Mouse (Mus musculus) CH12.LX (cell line): ENCODE results near the gene Opn4. TPM values are rescaled to one million over a fixed set of nuclear protein-coding genes. Genes with fewer than 3 reads are reported as not detected.

ENCODE experiments used
- DNase-seq: peaks from one replicate; pipeline ENCODE4 v3.0.0-alpha.2; 2013; ENCODE audit errors: extremely low read depth
- H3K27ac ChIP-seq: 2 replicates; pipeline ENCODE4 v1.5.1; 2012; ENCODE audit warnings: low read depth, mild to moderate bottlenecking, control low read depth, moderate library complexity; ENCODE audit not compliant: insufficient read depth
- H3K27me3 ChIP-seq: replicated peaks from 2 replicates; pipeline ENCODE3; 2012; ENCODE audit warnings: inconsistent platforms
- H3K36me3 ChIP-seq, 2 experiments: replicated peaks in 1 of 2; 2 replicates each; pipeline versions ENCODE3 to v1.6.1; 2012; ENCODE audit warnings: inconsistent platforms in 1 of 2, low read length in 1 of 2, mild to moderate bottlenecking in 1 of 2, mixed read lengths in 1 of 2, moderate library complexity in 1 of 2; ENCODE audit not compliant: control insufficient read depth in 1 of 2, insufficient read depth in 1 of 2
- H3K4me1 ChIP-seq, 2 experiments: 2 replicates each; pipeline ENCODE4 v1.6.1; 2012; ENCODE audit warnings: inconsistent platforms in 1 of 2, moderate library complexity in 1 of 2; ENCODE audit not compliant: insufficient read depth in 2 of 2, control insufficient read depth in 1 of 2
- H3K4me2 ChIP-seq: 2 replicates; pipeline ENCODE4 v1.6.1; 2012; ENCODE audit warnings: low read depth, mild to moderate bottlenecking, control low read depth; ENCODE audit not compliant: poor library complexity, insufficient read depth, severe bottlenecking
- H3K4me3 ChIP-seq, 3 experiments: fragments of 150-350 bp in 1 of 3; sonication (generic) in 1 of 3; replicated peaks in 1 of 3; 2 replicates each; pipeline versions ENCODE3 to v1.5.1; 2011 to 2012; ENCODE audit warnings: low read depth in 2 of 3, low read length in 2 of 3, mild to moderate bottlenecking in 2 of 3, moderate library complexity in 2 of 3, control low read depth in 1 of 3, improper control_type of control experiment in 1 of 3, inconsistent platforms in 1 of 3, mixed read lengths in 1 of 3; ENCODE audit not compliant: poor library complexity in 1 of 3
- H3K79me2 ChIP-seq: replicated peaks from 2 replicates; pipeline ENCODE4 v1.6.1; 2012; ENCODE audit warnings: mild to moderate bottlenecking, moderate library complexity; ENCODE audit not compliant: control insufficient read depth, poor library complexity, insufficient read depth, severe bottlenecking; ENCODE audit errors: extremely low read depth
- H3K9ac ChIP-seq: 2 replicates; pipeline ENCODE4 v1.6.1; 2012; ENCODE audit warnings: low read depth, mild to moderate bottlenecking, control low read depth, moderate library complexity; ENCODE audit not compliant: insufficient read depth
- H3K9me3 ChIP-seq: replicated peaks from 2 replicates; pipeline ENCODE3; 2012; ENCODE audit warnings: low read length, inconsistent platforms, mixed read lengths
- CTCF ChIP-seq, 2 experiments: IDR thresholded peaks in 1 of 2; conservative IDR thresholded peaks in 1 of 2; 2 replicates each; pipeline ENCODE4 v1.5.1; 2011 to 2012; ENCODE audit warnings: low read depth in 2 of 2, low read length in 2 of 2, improper control_type of control experiment in 1 of 2, inconsistent platforms in 1 of 2, mild to moderate bottlenecking in 1 of 2, moderate library complexity in 1 of 2
- E2F4 ChIP-seq: IDR thresholded peaks from 2 replicates; pipeline ENCODE4 v1.6.1; 2011; ENCODE audit warnings: low read depth, low read length, improper control_type of control experiment; ENCODE audit not compliant: insufficient replicate concordance
- ETS1 ChIP-seq: conservative IDR thresholded peaks from 2 replicates; pipeline ENCODE4 v1.6.1; 2012; ENCODE audit warnings: low read depth, mild to moderate bottlenecking, inconsistent platforms, low read length, improper control_type of control experiment, moderate library complexity
- IRF4 ChIP-seq: IDR thresholded peaks from 2 replicates; pipeline ENCODE4 v1.6.1; 2014; ENCODE audit warnings: low read depth, mild to moderate bottlenecking, inconsistent platforms, low read length, improper control_type of control experiment
- JUND ChIP-seq: conservative IDR thresholded peaks from 2 replicates; pipeline ENCODE4 v1.6.1; 2011; ENCODE audit warnings: low read depth, low read length, improper control_type of control experiment
- MAZ ChIP-seq: IDR thresholded peaks from 2 replicates; pipeline ENCODE4 v1.6.1; 2012; ENCODE audit warnings: low read depth, mild to moderate bottlenecking, inconsistent platforms, low read length, improper control_type of control experiment, moderate library complexity
- MEF2A ChIP-seq: IDR thresholded peaks from 2 replicates; pipeline ENCODE4 v1.6.1; 2014; ENCODE audit warnings: low read depth, mild to moderate bottlenecking, inconsistent platforms, low read length, improper control_type of control experiment, borderline replicate concordance
- MXI1 ChIP-seq: IDR thresholded peaks from 2 replicates; pipeline ENCODE4 v1.6.1; 2011; ENCODE audit warnings: mild to moderate bottlenecking, low read depth, low read length, improper control_type of control experiment
- NRF1 ChIP-seq: IDR thresholded peaks from 2 replicates; pipeline ENCODE4 v1.6.1; 2014; ENCODE audit warnings: low read depth, mild to moderate bottlenecking, inconsistent platforms, low read length, improper control_type of control experiment, moderate library complexity
- POLR2A ChIP-seq: IDR thresholded peaks from 2 replicates; pipeline ENCODE4 v1.6.1; 2011; ENCODE audit warnings: low read depth, mild to moderate bottlenecking, improper control_type of control experiment, low read length
- POLR2AphosphoS2 ChIP-seq: IDR thresholded peaks from 2 replicates; pipeline ENCODE4 v1.6.1; 2011; ENCODE audit warnings: low read depth, low read length, improper control_type of control experiment
- RAD21 ChIP-seq: IDR thresholded peaks from 2 replicates; pipeline ENCODE4 v1.6.1; 2011; ENCODE audit warnings: low read depth, mild to moderate bottlenecking, low read length, improper control_type of control experiment, moderate library complexity
- SIN3A ChIP-seq: IDR thresholded peaks from 2 replicates; pipeline ENCODE4 v1.6.1; 2012; ENCODE audit warnings: low read length, improper control_type of control experiment, inconsistent platforms
- USF2 ChIP-seq: conservative IDR thresholded peaks from 2 replicates; pipeline ENCODE4 v1.6.1; 2011; ENCODE audit warnings: low read depth, low read length, improper control_type of control experiment
- ZC3H11A ChIP-seq: IDR thresholded peaks from 2 replicates; pipeline ENCODE4 v1.6.1; 2012; ENCODE audit warnings: low read depth, mild to moderate bottlenecking, inconsistent platforms, low read length, improper control_type of control experiment
- ZMIZ1 ChIP-seq: IDR thresholded peaks from 2 replicates; pipeline ENCODE4 v1.6.1; 2012; ENCODE audit warnings: low read depth, mild to moderate bottlenecking, inconsistent platforms, low read length, improper control_type of control experiment
- dilution Hi-C: fragments of 300-500 bp; cut with MboI; formaldehyde crosslinking; loops from 2 replicates; pipeline ENCODE4 v1.14.3; 2020; ENCODE audit warnings: low sequenced_read_pairs; ENCODE audit not compliant: extremely low pct_unique_long_range_greater_than_20kb, extremely low pct_ligation_motif_present
- in situ Hi-C: fragments of 300-500 bp; cut with MboI; formaldehyde crosslinking; loops from 3 replicates; pipeline ENCODE4 v1.14.3; 2019; ENCODE audit warnings: low sequenced_read_pairs, low pct_ligation_motif_present, low pct_unique_long_range_greater_than_20kb, mixed read lengths
- polyA plus RNA-seq: library from polyadenylated mRNA; unstranded; fragments of >175 nt; gene quantifications from 2 replicates; pipeline ENCODE4 v1.2.1, GENCODE M21; 2012; ENCODE audit warnings: low read depth; ENCODE audit not compliant: insufficient read length
- total RNA-seq, 2 experiments: library from RNA; depleted of rRNA; stranded (reverse); fragments of 300-350 nt in 1 of 2; fragments of >200 nt in 1 of 2; gene quantifications; 2 replicates each; pipeline ENCODE4 v1.2.3; 2012 to 2014

Gene Opn4
- total and polyA plus RNA-seq, 3 experiments = not detected

DNA sequence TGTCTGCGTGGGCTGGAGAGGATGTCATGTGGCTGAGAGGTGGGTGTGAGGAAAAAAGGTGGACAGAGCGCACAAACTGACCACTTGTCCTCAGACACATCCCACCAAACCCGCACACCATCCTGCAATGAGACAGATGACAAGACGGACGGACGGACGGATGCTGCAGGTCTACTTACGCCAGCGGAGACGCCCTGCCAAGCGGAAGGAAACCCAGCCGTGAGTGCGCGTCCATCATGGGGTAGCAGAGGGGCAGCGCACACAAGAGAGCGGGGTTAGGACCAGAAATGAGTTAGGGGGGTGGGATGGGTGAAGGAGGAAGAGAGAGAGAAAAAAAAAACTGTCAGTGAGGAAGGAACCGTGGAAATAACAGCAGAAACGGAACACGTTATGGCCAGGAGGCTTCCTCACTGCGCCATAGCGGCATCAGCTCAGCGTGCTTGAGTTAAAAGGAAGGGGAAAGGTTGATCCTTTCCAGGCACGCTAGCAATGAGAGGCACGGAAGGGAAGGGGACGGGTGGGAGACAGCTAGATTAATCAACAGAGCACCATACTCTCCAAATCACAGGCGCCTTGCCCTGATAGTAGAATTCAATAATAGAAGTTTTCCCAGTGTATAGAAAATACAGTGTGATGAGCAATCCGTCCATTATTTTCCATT is 30.3 kb downstream of the Opn4 start:
- H3K4me2 ChIP-seq = peak overlapping the region; percentile 51; the same call in 1 of the 2 replicates
- H3K4me1 ChIP-seq = peaks cover 10 to 19% of the 10 kb centered on the region in 2 experiments
- H3K27me3 ChIP-seq = no peaks in the 10 kb centered on the region
- no peaks in the 10 kb centered on the region for H3K36me3 ChIP-seq
- TF ChIP-seq MXI1 (no peak), NRF1 (no peak), ETS1 (no peak), E2F4 (no peak), SIN3A (no peak), MEF2A (no peak), MAZ (no peak), USF2 (no peak), RAD21 (no peak), ZC3H11A (no peak), ZMIZ1 (no peak), CTCF (conservative IDR thresholded peaks at IDR 0.05 in 1 of 2, IDR thresholded peaks at IDR 0.05 in 1 of 2; ENCODE audit: low read depth in 2 of 2, low read length in 2 of 2) (no peak), POLR2AphosphoS2 (no peak), IRF4 (no peak), POLR2A (no peak)
- in situ Hi-C loops = loop anchor here (10.0 kb wide), 2 partner anchors 195 to 485 kb away; partner anchors contain the start of genes Anxa8, Mmrn2 and Sncg
- peak overlapping the region in 1 of 3 experiments; percentile 6 for H3K4me3 ChIP-seq
- H3K9ac ChIP-seq = no peak overlapping the region
- no peak for DNase-seq
- dilution Hi-C loops = no loop called here
- no peaks in the 10 kb centered on the region for H3K79me2 ChIP-seq
- no peaks in the 10 kb centered on the region for H3K9me3 ChIP-seq
- H3K27ac ChIP-seq = no peak overlapping the region

DNA sequence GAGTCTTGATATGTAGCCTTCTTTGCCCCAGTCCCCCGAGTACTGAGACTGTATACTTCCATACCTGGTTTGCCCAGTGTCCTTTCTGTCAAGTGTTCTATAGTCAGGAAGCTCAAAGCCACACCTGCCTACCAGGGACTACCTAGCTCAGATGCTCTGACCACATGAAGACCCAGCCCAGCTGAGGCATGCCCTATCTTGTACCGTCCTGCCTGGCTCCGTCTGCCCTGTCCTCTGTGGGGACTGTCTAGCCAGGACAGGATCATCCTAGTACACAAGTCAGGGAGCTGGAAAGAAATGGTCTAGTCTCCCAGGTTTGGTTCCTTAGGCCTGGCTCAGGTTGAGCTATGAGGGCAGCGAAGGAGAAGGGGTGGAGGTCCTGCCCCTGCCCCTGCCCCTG is 31.3 kb downstream of the Opn4 start:
- TF ChIP-seq JUND = no peak
- TF ChIP-seq, all 38 proteins: peak for 0
- Histone ChIP-seq H3K36me3 (no peaks in the 10 kb centered on the region), H3K27me3 (no peaks in the 10 kb centered on the region), H3K4me2 (no peak overlapping the region), H3K4me3 (no peak overlapping the region), H3K9me3 (no peaks in the 10 kb centered on the region), H3K4me1 (peaks cover 7 to 9% of the 10 kb centered on the region in 2 experiments), H3K27ac (no peak overlapping the region), H3K9ac (no peak overlapping the region), H3K79me2 (no peaks in the 10 kb centered on the region)
- DNase-seq = no peak
- dilution Hi-C loops (no loop called here), in situ Hi-C loops (loop anchor here (10.0 kb wide), 1 partner anchor 194 kb away; the partner anchor contains the start of genes Mmrn2 and Sncg)
